Mouse (Mus musculus): Measurements from ENCODE around the gene Golph3l. TPM values are rescaled to one million over a fixed set of nuclear protein-coding genes. Genes with fewer than 3 reads are reported as not detected.
"Not testable (repeated sequence)": the region's sequence is repeated elsewhere in the genome, so short reads cannot be mapped to it uniquely, and the experiment has no call there.

Gene Golph3l
- polyA plus RNA-seq, 1 experiment = 20.4 TPM

DNA sequence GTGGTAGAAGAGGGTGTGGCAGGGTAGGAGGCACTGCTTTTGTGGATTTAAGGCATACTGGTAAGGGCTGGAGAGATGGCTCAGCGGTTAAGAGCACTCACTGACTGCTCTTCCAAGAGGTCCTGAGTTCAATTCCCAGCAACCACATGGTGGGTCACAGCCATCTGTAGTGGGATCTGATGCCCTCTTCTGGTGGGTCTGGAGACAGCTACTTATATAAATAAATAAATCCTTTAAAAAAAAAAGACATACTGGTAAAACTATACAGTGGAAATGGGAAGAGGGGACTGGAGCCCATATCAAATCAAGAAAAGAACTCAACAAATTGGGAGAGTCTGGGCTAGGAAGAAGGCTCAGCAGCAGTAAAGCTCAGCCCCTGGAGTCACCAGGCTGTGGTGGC, 51.0 kb downstream of the Golph3l start:
- Histone ChIP-seq H3K4me3 (ENCODE audit: insufficient read depth, low read depth, low read length) (no peak overlapping the region), H3K27ac (replicated peaks; ENCODE audit: low read depth, low read length) (no peak overlapping the region), H3K4me1 (ENCODE audit: control insufficient read depth, insufficient read depth, insufficient read length, low read length) (peaks cover 2% of the 10 kb centered on the region; the same call in 1 of the 2 replicates)

DNA sequence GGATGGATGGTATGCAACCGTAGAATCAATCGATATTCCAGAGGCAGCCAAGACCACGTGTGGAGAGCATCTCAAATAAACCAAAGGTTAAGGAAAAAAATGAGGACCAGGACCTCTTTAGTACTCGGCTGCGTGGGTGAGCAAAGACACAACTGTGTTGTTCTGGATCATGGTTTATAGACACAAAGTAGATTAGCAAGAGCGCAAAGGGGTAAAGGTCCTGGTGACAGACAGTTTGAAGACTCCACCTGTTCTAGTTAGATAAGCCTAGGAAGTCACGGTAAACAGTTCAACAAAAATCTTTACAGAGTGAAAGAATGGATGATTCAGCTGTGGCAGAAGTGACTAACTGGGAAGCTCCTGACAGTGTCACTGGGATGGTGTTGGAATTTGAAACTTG, 54.4 kb downstream of the Golph3l start:
- Histone ChIP-seq H3K4me3 (ENCODE audit: insufficient read depth, low read depth, low read length) (no peak overlapping the region), H3K4me1 (ENCODE audit: control insufficient read depth, insufficient read depth, insufficient read length, low read length) (peaks cover 11% of the 10 kb centered on the region), H3K27ac (replicated peaks; ENCODE audit: low read depth, low read length) (no peak overlapping the region; the same call in 1 of the 2 replicates)

DNA sequence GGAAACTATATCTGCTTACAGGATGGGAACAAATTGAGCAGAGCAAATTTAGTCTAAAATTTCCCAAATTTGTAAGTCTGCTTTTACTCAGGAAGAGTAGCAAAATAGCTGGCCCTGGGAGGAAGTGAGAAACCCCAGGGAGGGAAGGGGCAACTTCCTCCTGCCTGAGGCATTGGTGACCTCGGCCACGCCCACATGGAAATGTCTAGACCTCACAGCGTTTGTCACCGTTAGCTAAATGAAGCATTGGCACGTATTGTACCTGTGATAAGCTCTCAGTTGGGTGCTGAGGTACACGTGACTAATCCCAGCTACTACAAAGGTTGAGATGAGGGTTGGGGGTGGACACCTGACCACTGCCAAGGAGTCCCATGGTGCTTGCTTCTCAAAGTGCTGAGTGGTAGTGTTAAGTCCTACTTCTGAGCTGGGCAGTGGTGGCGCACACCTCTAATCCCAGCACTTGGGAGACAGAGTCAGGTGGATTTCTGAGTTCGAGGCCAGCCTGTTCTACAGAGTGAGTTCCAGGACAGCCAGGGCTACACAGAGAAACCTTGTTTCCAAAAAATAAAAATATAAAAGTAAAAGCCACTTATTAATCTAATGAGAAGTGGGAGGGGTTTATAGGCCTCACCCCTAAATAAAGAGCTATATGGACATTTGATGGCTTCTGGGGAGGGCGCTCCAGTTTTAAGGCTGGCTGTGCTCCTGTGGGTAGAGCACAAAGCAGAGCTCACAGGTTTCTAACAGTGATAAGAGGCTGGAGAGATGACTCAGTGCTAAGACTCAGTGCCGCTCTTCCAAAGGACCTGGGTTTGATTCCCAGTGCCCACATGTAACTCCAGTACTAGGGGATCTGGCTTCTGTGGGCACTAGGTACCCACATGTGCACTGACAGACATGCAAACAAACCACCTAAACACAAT, 56.8 kb downstream of the Golph3l start:
- no peak overlapping the region for H3K4me3 ChIP-seq (ENCODE audit: insufficient read depth, low read depth, low read length)
- peaks cover 15% of the 10 kb centered on the region for H3K4me1 ChIP-seq (ENCODE audit: control insufficient read depth, insufficient read depth, insufficient read length, low read length)
- peak overlapping the region; percentile 86 for H3K27ac ChIP-seq (replicated peaks; ENCODE audit: low read depth, low read length)

DNA sequence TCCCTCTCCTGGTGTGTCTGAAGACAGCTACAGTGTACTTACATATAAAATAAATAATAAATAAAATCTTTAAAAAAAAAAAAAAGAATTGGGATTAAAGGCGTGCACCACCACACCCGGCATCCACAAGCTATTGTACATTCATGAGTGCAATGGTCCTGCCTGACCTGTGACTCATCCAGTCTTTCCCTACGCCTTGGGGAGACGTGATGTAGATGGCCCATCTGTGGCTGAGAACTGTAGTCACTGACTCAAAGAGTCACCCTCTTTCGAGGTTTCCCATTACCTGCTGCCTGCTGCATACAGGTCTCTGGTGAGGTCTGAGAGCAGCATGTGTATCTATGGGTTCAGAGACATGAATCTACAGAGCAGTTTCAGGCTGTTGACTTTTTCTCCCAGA, 59.3 kb downstream of the Golph3l start:
- Histone ChIP-seq H3K27ac (replicated peaks; ENCODE audit: low read depth, low read length) (no peak overlapping the region), H3K4me1 (ENCODE audit: control insufficient read depth, insufficient read depth, insufficient read length, low read length) (peaks cover 31% of the 10 kb centered on the region), H3K4me3 (ENCODE audit: insufficient read depth, low read depth, low read length) (no peak overlapping the region)

DNA sequence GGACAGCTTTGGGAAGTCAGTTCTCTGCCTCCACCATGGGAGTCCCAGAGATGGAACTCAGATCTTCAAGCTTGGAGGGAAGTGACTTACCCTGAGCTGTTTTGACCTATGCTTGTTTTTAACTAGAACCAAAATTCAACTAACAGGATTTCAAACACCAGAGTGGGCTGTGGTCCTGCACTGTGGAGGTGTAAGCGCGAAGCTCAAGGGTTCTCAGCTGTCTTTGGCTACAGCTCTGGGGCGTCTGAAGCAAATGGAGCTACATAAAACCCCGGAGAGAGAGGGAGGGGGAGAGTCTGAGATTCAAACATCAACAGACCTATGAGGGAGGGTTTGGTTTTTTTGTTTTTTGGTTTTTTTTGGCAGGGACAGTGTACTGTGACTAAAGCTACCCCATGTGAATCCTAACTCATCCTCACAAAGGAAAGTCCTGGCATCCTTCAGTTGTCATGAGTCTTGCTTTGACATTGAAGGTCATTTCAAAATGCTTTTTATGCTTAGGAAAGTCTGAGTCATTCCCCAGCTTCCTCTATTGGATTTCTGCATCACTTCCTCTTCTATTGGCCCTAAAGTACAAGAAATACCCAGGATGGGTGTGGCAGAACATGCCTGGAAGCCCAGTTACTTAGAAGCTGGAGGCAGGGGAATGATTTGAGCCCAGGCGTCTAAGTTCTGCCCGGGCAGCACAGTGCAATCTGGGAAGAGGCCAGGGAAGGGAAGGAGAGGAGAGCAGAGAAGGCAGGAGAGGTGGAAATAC, 61.7 kb downstream of the Golph3l start:
- Histone ChIP-seq H3K4me1 (ENCODE audit: control insufficient read depth, insufficient read depth, insufficient read length, low read length) (peaks cover 31% of the 10 kb centered on the region), H3K27ac (replicated peaks; ENCODE audit: low read depth, low read length) (peak overlapping the region; percentile 99), H3K4me3 (ENCODE audit: insufficient read depth, low read depth, low read length) (no peak overlapping the region)

DNA sequence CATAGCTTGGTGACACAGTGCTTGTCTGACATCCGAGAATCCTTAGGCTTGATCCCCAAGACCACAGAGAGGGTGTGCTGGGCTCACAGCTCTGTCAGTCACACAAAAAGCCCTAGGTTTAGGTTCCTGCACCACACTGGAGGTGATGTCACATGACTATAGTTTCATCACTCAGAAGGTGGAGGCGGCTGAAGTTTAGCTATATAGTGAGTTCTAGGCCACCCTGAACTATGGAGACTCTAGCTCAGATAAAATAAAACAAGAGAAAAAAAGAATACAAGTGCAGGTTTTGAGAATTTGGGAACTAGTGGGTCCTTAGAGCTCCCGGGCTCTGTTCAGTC, 62.3 kb downstream of the Golph3l start:
- Histone ChIP-seq H3K4me3 (ENCODE audit: insufficient read depth, low read depth, low read length) (no peak overlapping the region), H3K27ac (replicated peaks; ENCODE audit: low read depth, low read length) (peak overlapping the region; percentile 99), H3K4me1 (ENCODE audit: control insufficient read depth, insufficient read depth, insufficient read length, low read length) (peaks cover 32% of the 10 kb centered on the region)

DNA sequence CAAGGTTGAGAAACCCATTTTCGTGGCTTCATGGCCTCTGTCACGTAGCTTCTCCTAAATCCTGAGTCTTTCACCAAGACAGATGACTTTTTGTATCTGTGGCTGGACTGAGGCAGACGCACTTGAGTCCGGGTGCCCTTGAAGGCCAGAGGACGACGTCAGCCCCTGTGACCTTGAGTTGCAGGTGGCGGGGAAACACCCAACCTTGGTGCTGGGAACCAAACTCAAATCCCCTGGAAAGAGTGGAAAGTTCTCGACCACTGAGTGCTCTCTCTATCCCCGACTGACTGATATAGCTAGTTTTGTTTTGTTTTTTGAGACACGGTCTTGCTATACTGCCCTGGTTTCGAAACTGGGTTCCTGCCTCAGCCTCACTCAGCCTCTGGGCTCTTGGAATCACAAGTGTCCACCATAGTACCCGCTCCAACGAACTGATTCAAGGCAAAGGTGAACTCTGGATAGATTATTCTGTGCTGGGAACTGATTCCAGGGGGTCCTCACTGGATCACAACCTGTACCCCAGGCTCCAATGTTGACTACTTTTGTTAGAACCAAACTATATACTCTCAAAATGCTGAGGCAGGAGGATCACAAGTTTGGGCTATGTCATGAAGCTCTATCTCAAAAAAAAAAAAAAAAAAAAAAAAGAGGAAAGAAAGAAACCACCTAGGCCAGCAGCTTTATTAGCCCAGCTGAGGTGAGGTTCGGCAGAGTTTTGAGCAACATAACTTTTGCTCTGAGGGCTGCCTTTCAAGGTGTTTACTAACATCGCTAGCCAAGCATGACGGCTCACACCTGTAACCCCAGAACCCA, 62.9 kb downstream of the Golph3l start:
- H3K4me3 ChIP-seq (ENCODE audit: insufficient read depth, low read depth, low read length) = no peak overlapping the region
- peaks cover 33% of the 10 kb centered on the region for H3K4me1 ChIP-seq (ENCODE audit: control insufficient read depth, insufficient read depth, insufficient read length, low read length)
- peak overlapping the region; percentile 99 for H3K27ac ChIP-seq (replicated peaks; ENCODE audit: low read depth, low read length)

DNA sequence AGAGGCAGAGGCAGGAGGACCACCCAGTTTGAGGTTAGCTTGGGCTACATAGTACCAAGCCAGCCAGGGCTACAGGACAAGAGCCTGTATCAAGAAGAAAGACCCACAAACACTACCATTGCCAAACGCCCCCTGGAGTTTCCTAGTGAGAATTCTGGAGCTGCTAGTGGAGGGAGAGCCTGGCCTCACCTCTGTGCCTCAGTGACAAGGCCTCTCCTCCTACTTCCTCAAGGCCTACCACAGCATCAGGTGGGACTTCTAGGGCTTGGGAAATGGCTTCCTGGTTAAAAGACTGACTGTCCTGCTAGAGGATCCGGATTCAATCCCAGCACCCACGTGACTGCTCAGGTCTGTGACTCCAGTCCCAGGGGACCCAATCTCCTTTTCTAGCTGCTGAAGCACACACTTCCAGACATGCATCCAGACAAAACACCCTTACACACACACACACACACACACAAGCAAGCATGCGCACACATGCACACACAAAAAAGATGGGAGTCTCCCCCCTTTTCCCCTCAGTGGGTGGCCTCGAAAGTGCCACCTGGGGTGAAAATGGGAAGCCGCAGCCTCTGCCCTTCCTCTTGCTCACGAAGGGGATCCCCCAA, 63.6 kb downstream of the Golph3l start:
- no peak overlapping the region for H3K4me3 ChIP-seq (ENCODE audit: insufficient read depth, low read depth, low read length)
- peak overlapping the region; percentile 99 for H3K27ac ChIP-seq (replicated peaks; ENCODE audit: low read depth, low read length)
- peaks cover 33% of the 10 kb centered on the region for H3K4me1 ChIP-seq (ENCODE audit: control insufficient read depth, insufficient read depth, insufficient read length, low read length)

DNA sequence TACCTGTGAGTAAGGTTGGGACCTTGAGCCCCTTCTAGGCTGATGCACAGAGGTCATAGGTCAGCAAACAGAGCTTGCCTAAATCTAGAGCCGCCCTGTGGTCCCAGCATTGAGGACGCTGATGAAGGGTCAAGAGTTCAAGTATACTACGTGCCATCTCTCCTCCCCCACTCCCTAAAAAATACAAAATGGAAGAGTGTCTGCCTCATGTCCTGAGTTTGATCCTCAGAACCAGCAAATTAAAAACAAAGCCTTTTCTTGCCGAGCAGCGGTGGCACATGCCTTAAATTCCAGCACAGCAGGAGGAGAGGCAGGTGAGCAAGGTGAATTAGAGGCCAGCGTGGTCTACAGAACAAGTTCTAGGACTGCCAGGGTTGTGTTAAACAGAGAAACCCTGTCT, 64.1 kb downstream of the Golph3l start:
- H3K27ac ChIP-seq (replicated peaks; ENCODE audit: low read depth, low read length) = peak overlapping the region; percentile 99
- H3K4me1 ChIP-seq (ENCODE audit: control insufficient read depth, insufficient read depth, insufficient read length, low read length) = peaks cover 33% of the 10 kb centered on the region
- H3K4me3 ChIP-seq (ENCODE audit: insufficient read depth, low read depth, low read length) = no peak overlapping the region

DNA sequence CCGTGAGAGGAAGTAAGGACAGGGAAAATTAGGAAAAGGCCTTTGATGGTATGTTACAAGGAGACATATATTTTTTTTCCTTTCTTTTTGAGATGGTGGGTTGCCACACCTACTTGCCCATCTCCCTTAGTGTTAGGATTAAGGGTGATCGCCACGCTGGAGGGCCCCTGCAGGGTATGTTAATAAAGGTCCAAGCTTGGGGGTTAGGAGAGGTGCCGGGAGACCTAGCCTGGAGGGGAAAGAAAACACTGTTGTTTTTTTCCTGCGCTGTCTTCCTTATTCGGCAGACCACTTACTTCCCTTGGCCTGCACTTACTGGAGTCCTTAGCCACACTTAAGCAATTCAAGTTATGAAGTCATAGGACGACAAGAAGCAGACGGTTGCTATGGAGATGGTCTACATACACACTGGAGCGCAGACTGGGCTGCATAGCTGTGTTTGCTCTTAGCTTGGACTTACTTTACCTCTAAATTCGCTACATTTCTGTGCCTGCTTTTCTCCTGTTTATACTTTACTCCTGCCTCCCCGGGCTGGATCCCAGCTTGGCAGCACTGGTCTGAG, 64.8 kb downstream of the Golph3l start:
- Histone ChIP-seq H3K4me3 (ENCODE audit: insufficient read depth, low read depth, low read length) (no peak overlapping the region), H3K27ac (replicated peaks; ENCODE audit: low read depth, low read length) (peak overlapping the region; percentile 85)

DNA sequence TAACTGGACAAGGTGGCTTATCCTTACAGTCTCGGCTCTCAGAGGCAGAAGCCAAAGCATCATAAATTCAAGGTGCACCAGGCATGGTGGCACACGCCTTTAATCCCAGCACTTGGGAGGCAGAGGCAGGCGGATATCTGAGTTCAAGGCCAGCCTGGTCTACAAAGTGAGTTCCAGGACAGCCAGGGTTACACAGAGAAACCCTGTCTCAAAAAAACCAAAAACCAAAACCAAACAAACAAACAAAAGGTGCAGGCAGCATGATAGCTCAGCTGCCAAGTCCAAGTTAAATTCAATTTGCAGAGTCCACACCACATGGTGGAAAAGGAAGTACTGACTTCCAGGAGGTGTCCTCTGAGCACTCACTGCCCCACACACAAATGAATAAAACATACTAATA, 65.6 kb downstream of the Golph3l start:
- H3K4me3 ChIP-seq (ENCODE audit: insufficient read depth, low read depth, low read length) = not testable (repeated sequence)
- peaks cover 33% of the 10 kb centered on the region for H3K4me1 ChIP-seq (ENCODE audit: control insufficient read depth, insufficient read depth, insufficient read length, low read length)
- peak overlapping the region; percentile 85 for H3K27ac ChIP-seq (replicated peaks; ENCODE audit: low read depth, low read length)

More for the DNA sequence above, 64.8 kb downstream of the Golph3l start:
- H3K4me1 ChIP-seq (ENCODE audit: control insufficient read depth, insufficient read depth, insufficient read length, low read length) = peaks cover 33% of the 10 kb centered on the region

DNA sequence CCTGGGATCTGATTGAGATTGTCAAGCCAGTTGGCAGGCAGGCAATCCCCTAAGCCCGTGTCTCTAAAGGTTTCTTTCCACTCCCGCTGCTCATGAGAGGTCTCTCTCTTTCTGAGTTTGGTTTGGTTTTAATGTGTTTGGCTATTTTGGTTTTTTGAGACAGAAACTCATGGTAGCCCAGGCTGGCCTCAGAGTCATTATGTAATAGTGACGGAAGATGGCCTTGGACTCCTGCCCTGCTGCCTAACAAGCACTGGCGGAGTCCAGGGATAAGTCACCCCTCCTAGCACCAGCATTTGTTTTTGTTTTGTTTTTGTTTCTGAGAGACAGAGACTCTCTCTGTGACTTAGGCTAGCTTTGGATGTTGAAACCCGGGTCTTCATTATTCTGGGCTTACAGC, 66.7 kb downstream of the Golph3l start:
- Histone ChIP-seq H3K27ac (replicated peaks; ENCODE audit: low read depth, low read length) (peak overlapping the region; percentile 85), H3K4me3 (ENCODE audit: insufficient read depth, low read depth, low read length) (no peak overlapping the region)

DNA sequence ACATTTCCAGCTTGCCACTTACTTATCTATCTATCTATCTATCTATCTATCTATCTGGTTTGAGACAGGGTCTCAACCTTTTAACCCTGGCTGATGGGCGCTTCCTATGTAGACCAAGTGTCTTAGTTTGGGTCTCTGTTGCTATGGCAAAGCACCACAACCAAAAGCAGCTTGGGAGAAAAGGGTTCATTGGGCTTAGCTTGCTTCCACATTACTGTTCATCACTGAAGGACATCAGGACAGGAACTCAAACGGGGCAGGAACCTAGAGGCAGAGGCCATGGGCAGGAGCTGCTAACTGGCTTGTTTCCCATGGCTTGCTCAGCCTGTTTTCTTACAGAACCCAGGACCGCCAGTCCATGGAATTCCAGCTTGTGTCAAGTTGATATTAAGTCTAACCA, 68.4 kb downstream of the Golph3l start:
- H3K27ac ChIP-seq (replicated peaks; ENCODE audit: low read depth, low read length) = peak overlapping the region; percentile 90; the same call in 1 of the 2 replicates
- H3K4me1 ChIP-seq (ENCODE audit: control insufficient read depth, insufficient read depth, insufficient read length, low read length) = peaks cover 21% of the 10 kb centered on the region
- H3K4me3 ChIP-seq (ENCODE audit: insufficient read depth, low read depth, low read length) = no peak overlapping the region

More for the DNA sequence above, 66.7 kb downstream of the Golph3l start:
- H3K4me1 ChIP-seq (ENCODE audit: control insufficient read depth, insufficient read depth, insufficient read length, low read length) = peaks cover 29% of the 10 kb centered on the region

DNA sequence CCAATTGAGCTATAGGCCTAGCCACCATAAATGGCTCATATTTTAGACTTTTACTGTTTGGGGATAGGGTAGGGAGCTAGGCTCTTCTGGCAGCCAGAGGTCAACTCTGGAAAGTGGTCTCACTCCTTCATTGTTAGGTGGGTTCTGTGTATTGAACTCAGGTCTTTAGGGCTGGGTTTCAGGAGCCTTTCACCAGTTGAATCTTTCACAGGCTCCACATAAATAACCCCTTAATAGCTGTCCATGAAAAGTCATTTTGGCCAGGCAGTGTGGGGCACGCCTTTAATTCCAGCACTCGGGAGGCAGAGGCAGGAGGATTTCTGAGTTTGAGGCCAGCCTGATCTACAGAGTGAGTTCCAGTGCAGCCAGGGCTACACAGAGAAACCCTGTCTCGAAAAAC, 69.0 kb downstream of the Golph3l start:
- Histone ChIP-seq H3K4me3 (ENCODE audit: insufficient read depth, low read depth, low read length) (peak overlapping the region; percentile 87; the same call in 1 of the 2 replicates), H3K27ac (replicated peaks; ENCODE audit: low read depth, low read length) (peak overlapping the region; percentile 90), H3K4me1 (ENCODE audit: control insufficient read depth, insufficient read depth, insufficient read length, low read length) (peaks cover 19% of the 10 kb centered on the region)

Measured in brown adipose tissue, adult 24 weeks (tissue).